Mouse (Mus musculus) right cerebral cortex, postnatal 14 days (tissue): ENCODE measurements around the gene Ipp.

ENCODE experiments used
- DNase-seq: peaks from one replicate; pipeline ENCODE4 v3.0.0; 2022

The Ipp gene

DNA sequence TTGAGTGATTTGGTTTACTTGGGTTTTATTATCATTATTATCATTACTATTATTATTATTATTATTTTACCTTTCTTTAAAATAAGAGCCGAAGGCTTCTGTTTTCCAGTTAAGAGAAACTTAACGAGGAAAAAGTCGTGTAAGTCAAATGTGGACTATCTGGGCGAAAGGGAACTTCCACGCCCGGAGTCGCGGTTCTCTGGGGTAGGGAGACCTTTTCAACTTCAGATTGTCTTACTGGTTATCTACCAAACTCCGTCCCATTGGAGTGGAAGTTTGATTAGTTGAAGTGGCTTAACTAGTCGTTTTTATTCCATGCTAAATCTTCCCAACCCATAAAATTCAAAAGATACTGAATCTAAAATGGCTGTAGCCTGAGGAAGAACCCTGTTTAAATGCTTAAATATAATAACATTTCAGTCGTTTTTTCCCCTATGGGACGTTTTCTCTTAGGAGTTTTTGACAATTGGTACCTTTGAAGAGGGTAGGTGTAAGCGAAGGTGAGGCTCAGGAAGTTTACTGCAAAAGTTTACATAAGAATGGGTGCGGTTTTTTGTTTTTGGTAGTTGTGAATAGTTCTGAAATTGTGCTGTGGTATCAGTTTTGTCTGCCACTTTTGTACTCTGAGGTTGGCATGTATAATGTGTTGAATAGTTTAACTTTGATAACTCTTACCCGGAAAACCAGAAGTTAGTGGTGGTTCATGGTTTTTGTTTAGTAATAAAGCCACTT lies 51.0 kb downstream of the Ipp start:
- DNase-seq = no peak
